Mouse (Mus musculus) E14TG2a.4 (cell line): ENCODE results near the gene Slc1a3.

ENCODE experiments used
- CTCF ChIP-seq: conservative IDR thresholded peaks from 2 replicates; pipeline ENCODE4 v1.5.1; 2014; ENCODE audit warnings: low read length
- POU5F1 ChIP-seq: IDR thresholded peaks from 2 replicates; pipeline ENCODE4 v1.6.1; 2014; ENCODE audit warnings: low read length, borderline replicate concordance

DNA sequence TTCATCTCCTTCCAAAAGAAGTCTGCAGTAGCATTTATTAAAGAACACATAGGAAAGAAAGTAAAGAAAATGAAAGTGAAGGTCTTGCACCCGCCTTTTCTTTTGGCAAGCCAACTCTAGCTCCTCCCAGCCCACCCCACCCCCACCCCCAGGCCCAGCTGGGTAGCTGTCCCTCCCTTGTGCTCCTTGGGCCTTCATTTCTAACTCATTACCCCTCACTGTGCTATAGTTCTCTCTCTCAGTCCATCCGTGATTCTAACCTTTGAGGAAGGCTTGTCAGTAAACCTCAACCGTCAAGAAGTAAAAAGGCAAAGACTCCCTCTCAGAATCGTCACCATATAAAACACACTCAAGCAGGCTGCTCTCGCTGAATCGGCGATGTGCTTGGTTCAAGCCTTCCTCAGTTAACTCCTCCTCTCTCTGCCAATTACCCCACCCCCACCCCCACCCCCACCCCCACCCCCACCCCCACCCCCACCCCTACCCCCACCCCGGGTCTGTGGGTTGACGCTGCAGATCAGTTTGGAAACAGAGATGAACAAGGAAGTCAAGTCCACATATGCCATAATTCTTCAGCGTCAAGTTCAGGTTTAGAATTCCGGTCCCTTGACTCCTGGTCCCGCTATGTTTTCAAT, 5.9 kb upstream of the Slc1a3 start:
- TF ChIP-seq CTCF = no peak
- TF ChIP-seq POU5F1 = no peak
